Mouse (Mus musculus) liver, adult 2 months (tissue): ENCODE data around the gene Syne4.

ENCODE experiments used
- CTCF ChIP-seq: fragments of 200-500 bp; IDR thresholded peaks from 2 replicates; pipeline ENCODE4 v1.5.1; 2011; ENCODE audit warnings: low read depth, low read length, control low read depth
- POLR2A ChIP-seq: fragments of 200-500 bp; IDR thresholded peaks from 2 replicates; pipeline ENCODE4 v1.6.1; 2011; ENCODE audit warnings: low read length, control low read depth; ENCODE audit not compliant: insufficient read depth; ENCODE audit errors: extremely low read depth

DNA sequence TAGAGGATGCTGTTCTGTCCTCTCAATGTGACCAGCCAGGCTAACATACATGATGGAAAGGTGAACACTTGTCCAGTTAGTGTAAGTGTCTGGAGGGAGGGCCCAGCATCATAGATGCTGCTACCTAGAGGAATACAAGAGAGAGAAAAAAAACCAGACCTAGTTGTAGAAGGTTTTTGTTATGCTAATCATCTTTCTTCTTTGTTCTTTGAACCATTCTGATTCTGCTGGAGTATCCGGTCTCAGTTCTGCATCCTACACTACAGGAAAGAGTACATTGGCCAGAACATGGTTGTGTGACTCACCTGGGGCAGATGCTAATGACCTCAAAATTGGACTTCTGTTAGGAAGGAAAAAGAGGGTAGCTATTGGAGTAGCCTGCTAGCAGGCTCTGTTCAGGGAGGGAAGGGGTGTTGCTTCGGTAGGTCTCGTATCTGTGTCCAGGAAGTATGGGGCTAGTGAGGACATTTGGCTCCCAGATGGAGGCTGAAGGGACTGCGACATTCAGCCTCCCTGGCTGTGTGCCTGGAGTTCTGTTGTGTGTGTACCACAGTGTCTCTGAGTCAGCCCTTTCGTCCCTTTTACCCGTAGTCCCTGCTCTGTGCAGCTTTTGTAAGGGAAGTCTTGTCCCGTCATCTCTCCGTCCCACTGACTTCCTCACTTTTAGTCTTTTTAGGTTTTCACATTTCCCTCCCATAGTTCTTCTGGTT is 27.8 kb upstream of the Syne4 start:
- TF ChIP-seq POLR2A (no peak), CTCF (no peak)
